Mouse (Mus musculus) bone marrow macrophage, adult 2 months (primary cell): ENCODE data around the gene Klk1b5.
"Not testable (repeated sequence)": the region's sequence is repeated elsewhere in the genome, so short reads cannot be mapped to it uniquely, and the experiment has no call there.

Experiments used
- CTCF ChIP-seq: IDR thresholded peaks from 2 replicates; pipeline ENCODE4 v1.5.1; 2012; ENCODE audit warnings: low read depth, mild to moderate bottlenecking, low read length, moderate library complexity
- POLR2A ChIP-seq: IDR thresholded peaks from 2 replicates; pipeline ENCODE4 v1.6.1; 2012; ENCODE audit warnings: mild to moderate bottlenecking, low read depth, low read length, borderline replicate concordance

GRCm38 (mm10) chr7:44221601-44222000, 5.9 kb downstream of the Klk1b5 start:
- not testable (repeated sequence) for TF ChIP-seq CTCF, POLR2A
